Mouse (Mus musculus): ENCODE data around the gene Postn. TPM values are rescaled to one million over a fixed set of nuclear protein-coding genes. Genes with fewer than 3 reads are reported as not detected.
A peak's percentile ranks its signal among the peaks of the same experiment; 100 is the strongest.

Postn gene
- polyA plus RNA-seq, 1 experiment from 2014 or later, result 312 TPM

GRCm38 (mm10) chr3:54399321-54399720, 38.4 kb downstream of the Postn start:
- Histone ChIP-seq H3K4me3 (no peak overlapping the region), H3K9me3 (no peaks in the 10 kb centered on the region), H3K27ac (no peak overlapping the region), H3K9ac (no peak overlapping the region), H3K4me1 (peaks cover 20% of the 10 kb centered on the region), H3K4me2 (no peak overlapping the region), H3K36me3 (no peaks in the 10 kb centered on the region), H3K27me3 (no peaks in the 10 kb centered on the region)
- ATAC-seq (ENCODE audit: insufficient number of reproducible peaks, insufficient read depth, low FRiP score, low TSS enrichment, low read depth), result no peak
- 24% methylated on average over 2 of the region's 2 CpGs for WGBS

GRCm38 (mm10) chr3:54399911-54400310, 39.0 kb downstream of the Postn start:
- Histone ChIP-seq H3K9ac (no peak overlapping the region), H3K27me3 (no peaks in the 10 kb centered on the region), H3K4me2 (no peak overlapping the region), H3K4me3 (no peak overlapping the region), H3K9me3 (no peaks in the 10 kb centered on the region), H3K4me1 (peaks cover 21% of the 10 kb centered on the region), H3K36me3 (no peaks in the 10 kb centered on the region), H3K27ac (no peak overlapping the region)
- no peak for ATAC-seq (ENCODE audit: insufficient number of reproducible peaks, insufficient read depth, low FRiP score, low TSS enrichment, low read depth)
- 39% methylated on average over 2 of the region's 2 CpGs for WGBS

GRCm38 (mm10) chr3:54400617-54401016, 39.7 kb downstream of the Postn start:
- Histone ChIP-seq H3K4me1 (peaks cover 21% of the 10 kb centered on the region), H3K9ac (no peak overlapping the region), H3K4me3 (no peak overlapping the region), H3K4me2 (no peak overlapping the region), H3K27ac (no peak overlapping the region), H3K27me3 (no peaks in the 10 kb centered on the region), H3K9me3 (no peaks in the 10 kb centered on the region), H3K36me3 (no peaks in the 10 kb centered on the region)
- no peak for ATAC-seq (ENCODE audit: insufficient number of reproducible peaks, insufficient read depth, low FRiP score, low TSS enrichment, low read depth)
- 72% methylated on average over 1 of the region's 1 CpGs for WGBS

- WGBS, result 80% methylated on average over 5 of the region's 5 CpGs
- no peak for ATAC-seq (ENCODE audit: insufficient number of reproducible peaks, insufficient read depth, low FRiP score, low TSS enrichment, low read depth)
- Histone ChIP-seq H3K9me3 (no peaks in the 10 kb centered on the region), H3K4me2 (no peak overlapping the region), H3K9ac (no peak overlapping the region), H3K27me3 (no peaks in the 10 kb centered on the region), H3K27ac (no peak overlapping the region), H3K4me3 (no peak overlapping the region), H3K4me1 (peaks cover 21% of the 10 kb centered on the region), H3K36me3 (no peaks in the 10 kb centered on the region)
Observed at GRCm38 (mm10) chr3:54401706-54402105, 40.8 kb downstream of the Postn start.

GRCm38 (mm10) chr3:54403791-54404190, 42.9 kb downstream of the Postn start:
- 40% methylated on average over 3 of the region's 3 CpGs for WGBS
- no peaks in the 10 kb centered on the region for H3K36me3 ChIP-seq
- no peak for ATAC-seq (ENCODE audit: insufficient number of reproducible peaks, insufficient read depth, low FRiP score, low TSS enrichment, low read depth)

GRCm38 (mm10) chr3:54406567-54406966, 45.7 kb downstream of the Postn start:
- 35% methylated on average over 2 of the region's 2 CpGs for WGBS
- Histone ChIP-seq H3K4me2 (no peak overlapping the region), H3K4me3 (no peak overlapping the region), H3K9me3 (no peaks in the 10 kb centered on the region), H3K27ac (no peak overlapping the region), H3K36me3 (no peaks in the 10 kb centered on the region), H3K4me1 (peaks cover 3% of the 10 kb centered on the region; the same call in 1 of the 2 replicates), H3K9ac (no peak overlapping the region), H3K27me3 (no peaks in the 10 kb centered on the region)
- no peak for ATAC-seq (ENCODE audit: insufficient number of reproducible peaks, insufficient read depth, low FRiP score, low TSS enrichment, low read depth)

More at GRCm38 (mm10) chr3:54403791-54404190, 42.9 kb downstream of the Postn start:
- peaks cover 21% of the 10 kb centered on the region for H3K4me1 ChIP-seq
- no peak overlapping the region for H3K4me3 ChIP-seq
- H3K9me3 ChIP-seq, result no peaks in the 10 kb centered on the region
- H3K27ac ChIP-seq, result 0 out of 2 replicates have a peak overlapping the region, but pooled peaks have one; percentile 28
- H3K27me3 ChIP-seq, result no peaks in the 10 kb centered on the region
- no peak overlapping the region for H3K4me2 ChIP-seq
- H3K9ac ChIP-seq, result no peak overlapping the region

GRCm38 (mm10) chr3:54411052-54411451, 50.1 kb downstream of the Postn start:
- ATAC-seq (ENCODE audit: insufficient number of reproducible peaks, insufficient read depth, low FRiP score, low TSS enrichment, low read depth), result no peak

GRCm38 (mm10) chr3:54412885-54413583, 52.1 kb downstream of the Postn start:
- Histone ChIP-seq H3K27ac (peak overlapping the region; percentile 88), H3K9ac (no peak overlapping the region), H3K27me3 (no peaks in the 10 kb centered on the region), H3K4me3 (no peak overlapping the region), H3K36me3 (no peaks in the 10 kb centered on the region), H3K9me3 (no peaks in the 10 kb centered on the region), H3K4me1 (peaks cover 22% of the 10 kb centered on the region), H3K4me2 (peak overlapping the region; percentile 37)
- WGBS, result 26% methylated on average over 7 of the region's 7 CpGs
- peak; percentile 81 for ATAC-seq (ENCODE audit: insufficient number of reproducible peaks, insufficient read depth, low FRiP score, low TSS enrichment, low read depth)

More at GRCm38 (mm10) chr3:54411052-54411451, 50.1 kb downstream of the Postn start:
- Histone ChIP-seq H3K4me1 (peaks cover 18% of the 10 kb centered on the region), H3K4me2 (no peak overlapping the region), H3K36me3 (no peaks in the 10 kb centered on the region), H3K4me3 (no peak overlapping the region), H3K27ac (no peak overlapping the region), H3K9me3 (no peaks in the 10 kb centered on the region), H3K27me3 (no peaks in the 10 kb centered on the region), H3K9ac (no peak overlapping the region)
- WGBS, result 67% methylated on average over 3 of the region's 3 CpGs

GRCm38 (mm10) chr3:54413584-54413897, 52.6 kb downstream of the Postn start:
- Histone ChIP-seq H3K4me1 (peaks cover 24% of the 10 kb centered on the region), H3K9me3 (no peaks in the 10 kb centered on the region), H3K4me2 (peak overlapping the region; percentile 37), H3K4me3 (no peak overlapping the region), H3K27me3 (no peaks in the 10 kb centered on the region), H3K9ac (no peak overlapping the region), H3K27ac (peak overlapping the region; percentile 88), H3K36me3 (no peaks in the 10 kb centered on the region)
- ATAC-seq (ENCODE audit: insufficient number of reproducible peaks, insufficient read depth, low FRiP score, low TSS enrichment, low read depth), result peak; percentile 43; the same call in 1 of the 2 replicates
- WGBS, result 21% methylated on average over 1 of the region's 1 CpGs

GRCm38 (mm10) chr3:54414386-54414785, 53.5 kb downstream of the Postn start:
- Histone ChIP-seq H3K27ac (peak overlapping the region; percentile 69), H3K9me3 (no peaks in the 10 kb centered on the region), H3K4me2 (no peak overlapping the region), H3K4me1 (peaks cover 24% of the 10 kb centered on the region), H3K27me3 (no peaks in the 10 kb centered on the region), H3K36me3 (no peaks in the 10 kb centered on the region), H3K4me3 (no peak overlapping the region), H3K9ac (no peak overlapping the region)
- no peak for ATAC-seq (ENCODE audit: insufficient number of reproducible peaks, insufficient read depth, low FRiP score, low TSS enrichment, low read depth)
- 55% methylated on average over 1 of the region's 1 CpGs for WGBS

- WGBS, result 31% methylated on average over 6 of the region's 6 CpGs
- no peak for ATAC-seq (ENCODE audit: insufficient number of reproducible peaks, insufficient read depth, low FRiP score, low TSS enrichment, low read depth)
- no peaks in the 10 kb centered on the region for H3K27me3 ChIP-seq
- no peak overlapping the region for H3K9ac ChIP-seq
- no peak overlapping the region for H3K4me2 ChIP-seq
- no peaks in the 10 kb centered on the region; the same call in 1 of the 2 replicates for H3K9me3 ChIP-seq
- no peaks in the 10 kb centered on the region for H3K36me3 ChIP-seq
- peaks cover 31% of the 10 kb centered on the region for H3K4me1 ChIP-seq
- H3K4me3 ChIP-seq, result no peak overlapping the region
- H3K27ac ChIP-seq, result 0 out of 2 replicates have a peak overlapping the region, but pooled peaks have one; percentile 24
Observed at GRCm38 (mm10) chr3:54417833-54418386, 57.0 kb downstream of the Postn start.
